Mouse (Mus musculus) c-Kit-positive CD71-negative TER-119-negative erythroid progenitor cells, embryonic 14.5 days (primary cell): ENCODE measurements around the gene Gprc5b.

ENCODE experiments used
- DNase-seq: peaks from one replicate; pipeline ENCODE4 v3.0.0-alpha.2; 2013; ENCODE audit warnings: low read depth

The Gprc5b gene

DNA sequence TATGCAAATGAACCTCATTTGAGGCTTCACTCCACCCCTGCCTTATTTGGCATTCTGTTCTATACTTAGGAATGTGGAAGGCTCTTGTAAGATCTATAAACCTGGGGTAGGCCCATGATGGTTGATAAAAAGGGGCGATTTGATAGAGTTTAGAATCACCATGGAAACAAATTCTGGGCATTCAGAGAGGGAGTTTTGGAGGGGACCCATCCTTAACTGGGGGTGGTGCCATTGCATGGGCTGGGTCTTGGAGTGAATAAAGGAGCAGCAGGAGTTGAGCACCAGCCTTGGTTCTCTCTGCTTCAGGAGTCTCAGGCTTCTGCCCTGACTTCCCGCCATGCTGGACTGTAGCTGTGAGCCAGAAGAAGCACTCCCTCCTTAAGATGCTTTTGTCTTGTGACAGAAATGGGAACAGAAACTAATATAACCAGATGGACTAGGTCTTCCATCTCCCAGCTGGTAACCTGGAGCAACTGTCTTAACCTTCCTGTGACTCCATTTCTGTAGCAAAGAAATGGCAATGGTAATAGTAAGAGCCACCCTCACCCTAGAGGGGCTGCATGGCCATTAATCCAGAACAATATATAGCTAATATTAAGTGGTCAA, 46.2 kb downstream of the Gprc5b start:
- DNase-seq, result no peak

DNA sequence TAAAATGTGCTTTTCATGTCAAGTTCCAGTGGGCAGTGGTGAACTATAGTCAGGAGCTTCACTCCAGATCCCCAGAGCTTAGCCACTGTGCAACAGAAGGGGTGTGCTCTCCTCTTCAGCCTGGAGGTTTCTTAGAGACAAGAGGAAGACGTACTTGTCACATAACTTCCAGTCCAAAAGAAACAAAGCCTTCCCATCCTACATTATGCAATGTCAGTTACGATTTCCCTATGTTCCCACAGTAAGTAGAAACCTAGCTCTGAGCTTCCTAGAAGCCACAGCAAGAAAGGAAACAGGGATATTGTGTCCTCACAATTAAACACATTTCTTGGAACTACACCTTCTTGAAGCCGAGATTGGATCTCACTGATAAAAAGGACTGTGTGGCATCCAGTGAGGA, 47.8 kb downstream of the Gprc5b start:
- no peak for DNase-seq

DNA sequence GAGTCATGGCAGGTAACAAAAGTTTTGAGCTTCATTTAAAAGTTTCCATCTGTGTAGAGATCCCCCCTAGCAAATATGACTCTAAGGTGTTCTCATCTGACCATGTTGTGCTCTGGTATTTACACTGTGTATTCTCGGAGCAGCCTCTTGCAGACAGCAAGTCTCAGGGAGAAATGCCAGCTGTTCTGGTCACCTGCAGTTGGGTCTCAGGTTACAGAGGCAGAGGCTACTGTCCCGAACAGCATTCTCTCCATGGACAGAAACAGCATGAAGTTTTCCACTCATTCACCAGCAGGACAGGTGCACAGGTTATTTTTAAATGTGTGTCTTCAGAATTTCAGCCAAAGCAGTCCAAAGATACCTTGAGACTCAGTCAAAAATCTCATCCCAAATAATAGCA, 50.1 kb downstream of the Gprc5b start:
- DNase-seq, result no peak

DNA sequence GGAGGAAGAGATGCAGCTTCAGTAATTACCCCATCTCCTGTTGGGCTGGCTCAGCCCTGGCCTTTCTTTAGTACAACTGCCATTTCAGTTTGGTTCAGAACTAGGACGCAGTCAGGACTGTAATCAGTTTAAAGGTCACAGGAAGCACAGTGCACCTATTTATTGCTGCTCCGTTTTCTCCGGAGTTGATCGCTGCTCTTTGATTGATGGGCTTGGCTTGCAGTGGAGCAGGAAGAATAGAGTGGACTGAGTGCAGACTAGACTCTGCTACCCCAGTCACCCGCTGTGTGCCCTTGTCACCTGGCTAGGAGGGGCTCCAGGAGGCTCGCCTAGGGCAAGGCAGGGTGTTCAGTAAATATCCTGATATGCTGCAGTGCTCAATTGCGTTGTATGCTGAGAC, 51.8 kb downstream of the Gprc5b start:
- DNase-seq, result no peak

GRCm38 (mm10) chr7:118942297-118942696, 52.7 kb downstream of the Gprc5b start:
- no peak for DNase-seq

DNA sequence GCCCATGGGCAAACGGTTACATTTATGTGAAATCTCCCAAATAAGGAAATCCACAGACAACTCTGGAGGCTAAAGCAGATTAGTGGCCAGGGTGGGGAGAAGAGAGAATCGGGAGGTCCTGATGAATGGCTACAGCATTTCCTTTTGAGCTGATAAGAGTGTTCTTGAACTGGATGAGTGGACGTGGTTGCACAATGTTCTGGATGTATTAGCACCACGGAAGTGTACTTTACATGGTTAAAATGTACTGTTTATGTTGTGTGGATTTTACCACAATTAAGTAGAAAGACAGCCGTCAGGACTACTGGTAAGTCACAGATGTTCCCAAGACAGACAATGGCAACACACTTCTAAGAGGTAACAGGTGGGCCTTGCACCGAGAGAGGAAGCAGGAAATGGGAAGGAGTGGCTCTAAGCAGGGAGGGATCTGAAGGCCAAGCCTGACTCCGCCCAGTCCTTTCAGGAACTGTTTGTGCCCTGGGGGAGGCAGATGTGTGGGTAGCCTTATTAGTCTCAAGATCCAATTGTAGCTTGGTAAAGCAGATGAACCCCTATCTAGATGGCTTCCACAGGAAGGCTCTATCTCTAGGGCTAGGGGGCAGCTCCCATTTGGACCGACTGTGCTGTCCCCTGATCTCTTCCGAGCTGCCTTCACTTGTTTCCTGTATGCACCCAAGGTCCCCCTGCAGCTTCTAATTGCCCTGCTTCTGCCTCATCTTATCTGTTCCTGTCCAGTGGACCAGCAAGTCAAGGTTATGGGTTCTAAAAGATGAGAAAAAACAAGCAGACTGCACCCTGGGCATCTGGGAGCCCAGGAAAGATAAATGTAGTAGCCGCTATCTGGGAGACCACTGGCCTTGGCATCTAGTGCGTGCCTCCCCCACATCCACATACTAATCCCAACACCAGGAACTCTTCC, 57.3 kb downstream of the Gprc5b start:
- DNase-seq, result no peak

GRCm38 (mm10) chr7:118936844-118937243, 58.2 kb downstream of the Gprc5b start:
- DNase-seq, result no peak

- no peak for DNase-seq
Measured at GRCm38 (mm10) chr7:118935306-118935705, 59.7 kb downstream of the Gprc5b start.

- no peak for DNase-seq
Measured at GRCm38 (mm10) chr7:118931502-118932395, 63.3 kb downstream of the Gprc5b start.

GRCm38 (mm10) chr7:118929601-118930311, 65.3 kb downstream of the Gprc5b start:
- no peak for DNase-seq

DNA sequence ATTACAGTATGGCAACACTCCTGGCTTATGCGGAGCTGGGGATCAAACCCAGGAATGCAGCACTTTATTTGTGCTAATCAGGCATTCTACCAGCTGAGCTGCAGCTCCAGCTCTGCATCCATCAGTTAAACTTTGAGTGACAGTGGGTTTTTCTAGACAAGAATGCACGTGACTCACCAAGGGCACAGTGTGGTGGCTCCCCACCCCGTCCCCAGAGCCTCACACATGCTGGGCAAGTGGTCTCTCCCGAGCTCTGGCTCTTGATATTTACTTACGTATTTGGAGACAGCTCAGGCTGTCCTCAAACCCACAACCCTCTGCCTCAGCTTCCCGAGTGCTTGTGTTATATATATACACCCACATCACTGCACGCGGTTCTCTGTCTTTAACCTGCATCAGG, 66.1 kb downstream of the Gprc5b start:
- no peak for DNase-seq

- no peak for DNase-seq
Measured at GRCm38 (mm10) chr7:118928316-118928715, 66.7 kb downstream of the Gprc5b start.

GRCm38 (mm10) chr7:118927279-118927678, 67.7 kb downstream of the Gprc5b start:
- no peak for DNase-seq

DNA sequence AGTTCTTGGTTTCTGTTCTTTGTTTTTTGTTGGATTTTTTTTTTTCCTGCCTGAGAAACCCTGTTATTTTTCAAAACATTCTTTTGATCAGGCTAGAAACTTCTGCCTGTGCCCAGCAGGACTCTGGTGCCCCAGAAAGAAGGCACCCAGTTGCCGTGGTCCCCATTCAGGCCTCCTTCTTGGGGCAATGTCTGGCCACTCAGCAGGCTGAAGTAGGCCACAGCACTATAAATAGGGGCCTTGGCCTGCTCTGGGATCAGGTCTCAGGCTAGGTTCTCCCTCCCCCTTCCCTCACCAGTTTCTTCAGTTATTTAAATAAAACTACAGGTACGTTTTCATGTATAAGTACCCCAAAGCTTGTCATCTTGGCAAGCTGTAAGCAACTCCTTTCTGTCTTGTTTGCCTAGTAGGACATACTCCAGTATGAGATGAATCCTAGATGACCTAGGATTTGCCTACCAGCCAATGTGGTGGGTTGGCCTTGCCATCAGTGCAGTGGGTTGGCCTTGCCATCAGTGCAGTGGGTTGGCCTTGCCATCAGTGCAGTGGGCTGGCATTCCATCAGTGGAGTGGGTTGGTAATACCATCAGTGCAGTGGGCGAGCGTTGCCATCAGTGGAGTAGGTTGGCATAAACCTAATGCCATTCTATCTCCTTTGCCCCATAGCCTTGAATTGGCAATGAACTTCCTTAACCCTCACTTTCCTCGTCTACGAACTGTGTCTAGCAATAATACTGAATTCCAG, 68.3 kb downstream of the Gprc5b start:
- DNase-seq, result no peak

GRCm38 (mm10) chr7:118925547-118925946, 69.5 kb downstream of the Gprc5b start:
- DNase-seq, result no peak

DNA sequence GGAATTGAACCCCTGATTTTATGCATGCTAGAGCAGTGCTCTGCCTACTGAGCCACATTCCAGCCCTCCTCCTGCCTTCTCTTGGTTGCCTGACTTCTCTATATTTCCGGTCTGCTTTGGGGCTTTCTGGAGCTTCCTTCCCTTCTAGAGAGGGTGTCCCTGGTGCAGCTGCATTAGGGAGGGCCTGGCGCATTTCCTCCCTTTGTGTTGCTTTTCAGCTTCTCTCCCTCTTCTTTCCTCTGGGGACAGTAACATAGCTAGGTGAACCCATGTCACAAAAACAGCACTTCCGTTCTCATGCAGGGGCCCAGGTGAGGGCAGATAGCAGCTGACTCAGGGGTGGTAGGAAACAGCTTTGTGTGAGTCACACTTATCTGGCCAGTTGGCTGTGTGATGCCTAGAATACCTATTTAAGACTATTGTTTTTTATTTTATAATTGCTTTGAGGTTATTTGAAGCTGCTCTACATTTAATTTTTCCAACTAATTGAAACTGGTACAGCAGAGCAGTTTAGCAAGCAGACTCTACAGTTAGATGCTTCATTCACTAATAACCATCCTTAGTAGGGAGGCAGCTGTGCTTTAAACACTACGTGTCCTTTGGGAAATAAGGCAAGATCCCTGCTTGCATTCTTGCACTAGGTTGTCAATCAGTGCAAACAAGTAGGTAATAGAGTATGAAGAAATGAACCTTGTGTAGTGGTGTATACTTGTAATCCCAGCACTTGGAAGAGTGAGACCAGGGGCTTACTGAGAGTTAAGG, 72.4 kb downstream of the Gprc5b start:
- DNase-seq, result no peak
